In the genomic region with DNA sequence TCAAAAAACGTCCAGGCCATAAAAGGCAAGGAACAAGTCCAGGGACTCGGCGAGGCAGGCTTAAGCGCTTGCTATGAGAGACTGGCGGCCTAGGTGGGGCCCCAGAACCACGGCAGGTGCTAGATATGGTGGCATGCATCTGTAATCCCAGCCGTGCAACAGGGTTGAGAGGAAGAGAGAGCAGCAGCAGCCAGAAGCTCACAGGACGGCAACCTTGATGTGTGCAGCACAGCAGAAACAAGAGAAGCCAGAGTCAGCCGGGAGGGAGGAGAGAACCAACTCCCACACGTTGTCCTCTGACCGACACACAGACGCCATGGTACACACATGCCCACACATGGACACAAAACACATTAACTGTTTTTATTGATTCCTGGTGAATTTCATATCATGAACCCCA, we compare ENCODE assay signal across 29 mouse cellular contexts. TPM values are rescaled to one million over a fixed set of nuclear protein-coding genes. Genes with fewer than 3 reads are reported as not detected.
A peak's percentile ranks its signal among the peaks of the same experiment; 100 is the strongest.
DNase-seq lines count a peak whose midpoint lies in the region; ATAC-seq and TF ChIP-seq lines count a peak whose summit lies in the region.
"Had no signal": no experiment of that assay in that cellular context is flagged by ENCODE, and none has a peak within 500 bp of the region (broad histone marks: within the 10 kb centered on the region; RNA-seq: fewer than 3 reads in every experiment).

No protein-coding gene starts in this region.

- ATAC-seq in kidney, embryonic 14.5 days (ENCODE audit: low FRiP score, low TSS enrichment): no peak
- no peak for ATAC-seq in kidney, postnatal 0 days (replicated peaks; ENCODE audit: low FRiP score, low read depth)
- no peak for ATAC-seq in midbrain, embryonic 11.5 days (ENCODE audit: low FRiP score)
- ATAC-seq in midbrain, embryonic 16.5 days: no peak
- ATAC-seq: forebrain, embryonic 15.5 days; Patski had no signal

- no peaks in the 10 kb centered on the region for H3K27me3 ChIP-seq in kidney, embryonic 14.5 days (ENCODE audit: control insufficient read depth, insufficient read depth, low read length)
- H3K27me3 ChIP-seq in kidney, postnatal 0 days (ENCODE audit: insufficient read depth, low read length): no peaks in the 10 kb centered on the region
- peaks cover 31% of the 10 kb centered on the region for H3K27me3 ChIP-seq in midbrain, embryonic 11.5 days (ENCODE audit: control insufficient read depth, insufficient read depth, low read length)
- H3K27me3 ChIP-seq in midbrain, embryonic 16.5 days (ENCODE audit: control insufficient read depth, insufficient read depth, low read depth, low read length): no peaks in the 10 kb centered on the region
- H3K27me3 ChIP-seq: CH12.LX; embryonic facial prominence, embryonic 13.5 days; forebrain, embryonic 15.5 days; hindbrain, embryonic 13.5 days; Patski had no signal

- 30% methylated on average over 12 of the region's 12 CpGs for WGBS in kidney, embryonic 14.5 days
- WGBS in kidney, postnatal 0 days: 20% methylated on average over 12 of the region's 12 CpGs
- 84% methylated on average over 12 of the region's 12 CpGs for WGBS in midbrain, embryonic 11.5 days
- 84% methylated on average over 12 of the region's 12 CpGs for WGBS in midbrain, embryonic 16.5 days

- TF ChIP-seq CTCF in kidney, postnatal 0 days (IDR thresholded peaks at IDR 0.05; ENCODE audit: low read depth): no peak

- no peak overlapping the region for H3K4me2 ChIP-seq in kidney, embryonic 14.5 days (replicated peaks; ENCODE audit: low read depth, low read length)
- no peak overlapping the region for H3K4me2 ChIP-seq in kidney, postnatal 0 days (ENCODE audit: low read length)
- H3K4me2 ChIP-seq in midbrain, embryonic 11.5 days: no peak overlapping the region
- H3K4me2 ChIP-seq in midbrain, embryonic 16.5 days (ENCODE audit: low read length): no peak overlapping the region
- H3K4me2 ChIP-seq: embryonic facial prominence, embryonic 13.5 days; forebrain, embryonic 12.5 days; forebrain, embryonic 15.5 days; heart, embryonic 11.5 days; hindbrain, embryonic 13.5 days had no signal

- peak overlapping the region; percentile 7; the same call in 1 of the 2 replicates for H3K27ac ChIP-seq in kidney, embryonic 14.5 days (ENCODE audit: low read depth, low read length)
- no peak overlapping the region for H3K27ac ChIP-seq in kidney, postnatal 0 days
- no peak overlapping the region for H3K27ac ChIP-seq in midbrain, embryonic 11.5 days (ENCODE audit: low read depth, low read length)
- H3K27ac ChIP-seq in midbrain, embryonic 16.5 days (ENCODE audit: low read length): no peak overlapping the region
- H3K27ac ChIP-seq: forebrain, embryonic 12.5 days; forebrain, embryonic 15.5 days; hindbrain, embryonic 10.5 days; hindbrain, embryonic 13.5 days had no signal

- no peak for DNase-seq in kidney, adult 8-10 months
- DNase-seq in kidney, postnatal 0 days (ENCODE audit: low spot score): peak; percentile 64
- DNase-seq in kidney, postnatal 25 days: no peak
- peak; percentile 53 for DNase-seq in midbrain, embryonic 11.5 days (ENCODE audit: low spot score, missing footprints)
- DNase-seq in ovary, postnatal 36 days (ENCODE audit: low spot score): peak; percentile 29
- DNase-seq in urinary bladder, postnatal 10 days (ENCODE audit: low spot score): no peak
- DNase-seq: adrenal gland, adult 2 months; adrenal gland, postnatal 14 days; B cell, adult 2 months; cerebellum, adult 11 months; cerebellum, adult 8-10 months; cerebellum, postnatal 10 days; cerebellum, postnatal 36 days; embryo, embryonic 11 days; gastrocnemius, postnatal 25 days; heart, postnatal 36 days had no signal

- H3K9me3 ChIP-seq in kidney, embryonic 14.5 days (ENCODE audit: control insufficient read depth, low read length): no peaks in the 10 kb centered on the region
- no peaks in the 10 kb centered on the region for H3K9me3 ChIP-seq in kidney, postnatal 0 days (replicated peaks; ENCODE audit: low read length)
- H3K9me3 ChIP-seq in midbrain, embryonic 11.5 days (ENCODE audit: control insufficient read depth, low read length): no peaks in the 10 kb centered on the region
- H3K9me3 ChIP-seq in midbrain, embryonic 16.5 days (replicated peaks; ENCODE audit: control insufficient read depth, low read length, poor library complexity, severe bottlenecking): no peaks in the 10 kb centered on the region
- H3K9me3 ChIP-seq: embryonic facial prominence, embryonic 10.5 days; embryonic facial prominence, embryonic 13.5 days; forebrain, embryonic 12.5 days; forebrain, embryonic 15.5 days; G1E; hindbrain, embryonic 10.5 days; hindbrain, embryonic 13.5 days had no signal

- no peaks in the 10 kb centered on the region for H3K36me3 ChIP-seq in kidney, embryonic 14.5 days (ENCODE audit: control insufficient read depth, insufficient read depth, low read length)
- no peaks in the 10 kb centered on the region for H3K36me3 ChIP-seq in kidney, postnatal 0 days (ENCODE audit: insufficient read depth, low read length)
- no peaks in the 10 kb centered on the region for H3K36me3 ChIP-seq in midbrain, embryonic 11.5 days (ENCODE audit: control insufficient read depth, insufficient read depth, low read length)
- H3K36me3 ChIP-seq in midbrain, embryonic 16.5 days (ENCODE audit: control insufficient read depth, insufficient read depth, low read length): no peaks in the 10 kb centered on the region
- H3K36me3 ChIP-seq: embryonic facial prominence, embryonic 10.5 days; embryonic facial prominence, embryonic 13.5 days; forebrain, embryonic 12.5 days; forebrain, embryonic 15.5 days; G1E; hindbrain, embryonic 10.5 days; hindbrain, embryonic 13.5 days had no signal

- H3K4me3 ChIP-seq in kidney, embryonic 14.5 days (ENCODE audit: low read length): no peak overlapping the region
- no peak overlapping the region for H3K4me3 ChIP-seq in kidney, postnatal 0 days (replicated peaks; ENCODE audit: low read depth, low read length)
- no peak overlapping the region for H3K4me3 ChIP-seq in midbrain, embryonic 11.5 days (ENCODE audit: low read depth, low read length)
- no peak overlapping the region for H3K4me3 ChIP-seq in midbrain, embryonic 16.5 days (ENCODE audit: low read depth, low read length)
- H3K4me3 ChIP-seq: embryonic facial prominence, embryonic 10.5 days; embryonic facial prominence, embryonic 13.5 days; erythroblast, embryonic 14.5 days; forebrain, embryonic 12.5 days; forebrain, embryonic 15.5 days; hindbrain, embryonic 10.5 days; hindbrain, embryonic 13.5 days had no signal

- no peak overlapping the region; the same call in 1 of the 2 replicates for H3K9ac ChIP-seq in kidney, embryonic 14.5 days (ENCODE audit: low read depth, low read length)
- H3K9ac ChIP-seq in kidney, postnatal 0 days (ENCODE audit: low read depth, low read length): no peak overlapping the region
- no peak overlapping the region for H3K9ac ChIP-seq in midbrain, embryonic 11.5 days (ENCODE audit: low read length)
- no peak overlapping the region for H3K9ac ChIP-seq in midbrain, embryonic 16.5 days (ENCODE audit: low read depth, low read length)
- H3K9ac ChIP-seq: embryonic facial prominence, embryonic 13.5 days; forebrain, embryonic 12.5 days; forebrain, embryonic 15.5 days; hindbrain, embryonic 13.5 days had no signal

- peaks cover 42% of the 10 kb centered on the region for H3K4me1 ChIP-seq in kidney, embryonic 14.5 days (ENCODE audit: control insufficient read depth, insufficient read depth, low read length)
- peaks cover 3% of the 10 kb centered on the region; the same call in 1 of the 2 replicates for H3K4me1 ChIP-seq in kidney, postnatal 0 days (replicated peaks; ENCODE audit: insufficient read depth, low read length)
- H3K4me1 ChIP-seq in midbrain, embryonic 11.5 days (ENCODE audit: control insufficient read depth, insufficient read depth, low read length): peaks cover 15% of the 10 kb centered on the region
- peaks cover 14% of the 10 kb centered on the region for H3K4me1 ChIP-seq in midbrain, embryonic 16.5 days (ENCODE audit: control insufficient read depth, insufficient read depth, low read length)

RNA-seq across cellular contexts. Expression of a gene that starts 51.0 kb away (rescaled TPM):
- 7.9 and 12.3 TPM in 2 replicates for polyA plus RNA-seq in kidney, embryonic 14.5 days (2014; fragmentation: Nextera tagmentation; extraction: Ambion mirVana)
- 3.4 and 3.5 TPM in 2 replicates for polyA plus RNA-seq in kidney, postnatal 0 days (2015; fragmentation: Nextera tagmentation; extraction: Ambion mirVana)
- polyA plus RNA-seq in midbrain, embryonic 11.5 days (2014; fragmentation: Nextera tagmentation; extraction: Ambion mirVana): 9.7 and 10.1 TPM in 2 replicates
- 15.8 and 19.4 TPM in 2 replicates for polyA plus RNA-seq in midbrain, embryonic 16.5 days (2015; fragmentation: Nextera tagmentation; extraction: Ambion mirVana)

Comparison
In these comparisons a context has a peak if more than half of its experiments do, and no peak if none do; other contexts are left out.
1. DNase-seq: peak in kidney, postnatal 0 days (single experiment), midbrain, embryonic 11.5 days (single experiment) and ovary, postnatal 36 days (single experiment); none in kidney, adult 8-10 months (0 of 2), kidney, postnatal 25 days (0 of 2) and urinary bladder, postnatal 10 days (single experiment).